Comparison of ENCODE assay signal across 18 mouse cellular contexts in genomic region chr17:12066054-12066453, GRCm38 (mm10).
"Had no signal": no experiment of that assay in that cellular context is flagged by ENCODE, and none has a peak within 500 bp of the region (broad histone marks: within the 10 kb centered on the region; RNA-seq: fewer than 3 reads in every experiment).

No protein-coding gene starts in this region.

- H3K27me3 ChIP-seq: lung, embryonic 15.5 days; stomach, embryonic 15.5 days had no signal

- H3K4me1 ChIP-seq: liver, embryonic 13.5 days; liver, embryonic 15.5 days; midbrain, embryonic 10.5 days; midbrain, embryonic 12.5 days; stomach, embryonic 15.5 days had no signal

- ATAC-seq: lung, postnatal 0 days; midbrain, embryonic 16.5 days had no signal

- H3K4me2 ChIP-seq: liver, embryonic 13.5 days; liver, embryonic 15.5 days; lung, embryonic 15.5 days; midbrain, embryonic 12.5 days; stomach, embryonic 15.5 days had no signal

- H3K4me3 ChIP-seq: liver, embryonic 13.5 days; liver, embryonic 15.5 days; lung, embryonic 15.5 days; midbrain, embryonic 10.5 days; midbrain, embryonic 12.5 days; myocyte; stomach, embryonic 15.5 days had no signal

- H3K9me3 ChIP-seq: liver, embryonic 15.5 days; lung, embryonic 15.5 days; stomach, embryonic 15.5 days had no signal

- H3K36me3 ChIP-seq: liver, embryonic 13.5 days; liver, embryonic 15.5 days; lung, embryonic 15.5 days; midbrain, embryonic 10.5 days; midbrain, embryonic 12.5 days; stomach, embryonic 15.5 days had no signal

- H3K9ac ChIP-seq: liver, embryonic 13.5 days; liver, embryonic 15.5 days; lung, embryonic 15.5 days; midbrain, embryonic 12.5 days; stomach, embryonic 15.5 days had no signal

- DNase-seq: liver, embryonic 13.5 days; lung, adult 2 months; lung, postnatal 14 days; lung, postnatal 36 days; midbrain, embryonic 14.5 days; right cerebral cortex, postnatal 14 days; thymus, adult 2 months; thymus, postnatal 25 days; thymus, postnatal 4 days had no signal

- H3K27ac ChIP-seq: liver, embryonic 13.5 days; liver, embryonic 15.5 days; lung, embryonic 15.5 days; midbrain, embryonic 10.5 days; midbrain, embryonic 12.5 days; stomach, embryonic 15.5 days; stomach, postnatal 0 days had no signal
